Mouse (Mus musculus) brain, embryonic 14.5 days (tissue): ENCODE data around the gene Aire.

Experiments
- CTCF ChIP-seq: fragments of 200-500 bp; IDR thresholded peaks from 2 replicates; pipeline ENCODE4 v1.5.1; 2012; ENCODE audit warnings: inconsistent platforms, mild to moderate bottlenecking, moderate library complexity, borderline replicate concordance; ENCODE audit not compliant: insufficient read depth, insufficient read length; ENCODE audit errors: extremely low read depth
- POLR2A ChIP-seq: fragments of 200-500 bp; IDR thresholded peaks from 2 replicates; pipeline ENCODE4 v1.6.1; 2012; ENCODE audit warnings: mild to moderate bottlenecking, inconsistent platforms, borderline replicate concordance; ENCODE audit not compliant: poor library complexity, insufficient read depth, insufficient read length, severe bottlenecking; ENCODE audit errors: extremely low read depth

DNA sequence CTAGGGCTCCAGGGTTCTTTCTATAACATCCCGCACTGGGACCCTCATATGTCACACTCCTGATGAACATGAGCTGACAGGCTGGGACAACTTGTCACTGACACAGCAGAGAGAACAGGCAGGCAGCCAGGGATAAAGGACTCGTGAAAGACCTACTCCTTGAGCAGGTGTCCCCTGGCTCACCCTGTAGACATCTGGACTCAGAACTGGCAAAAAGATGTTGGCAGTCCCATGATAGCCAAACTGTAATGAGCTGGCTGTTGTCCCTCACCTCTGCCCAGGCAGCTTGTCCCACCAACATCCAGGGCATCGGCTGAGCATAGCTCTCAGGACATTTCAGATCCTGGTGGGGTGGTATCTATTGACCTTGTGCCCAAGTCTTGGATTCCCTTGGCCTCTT, 47.8 kb downstream of the Aire start:
- TF ChIP-seq CTCF (no peak), POLR2A (no peak)
